Mouse (Mus musculus): Measurements from ENCODE around the gene Sec14l1.

Sec14l1 gene

DNA sequence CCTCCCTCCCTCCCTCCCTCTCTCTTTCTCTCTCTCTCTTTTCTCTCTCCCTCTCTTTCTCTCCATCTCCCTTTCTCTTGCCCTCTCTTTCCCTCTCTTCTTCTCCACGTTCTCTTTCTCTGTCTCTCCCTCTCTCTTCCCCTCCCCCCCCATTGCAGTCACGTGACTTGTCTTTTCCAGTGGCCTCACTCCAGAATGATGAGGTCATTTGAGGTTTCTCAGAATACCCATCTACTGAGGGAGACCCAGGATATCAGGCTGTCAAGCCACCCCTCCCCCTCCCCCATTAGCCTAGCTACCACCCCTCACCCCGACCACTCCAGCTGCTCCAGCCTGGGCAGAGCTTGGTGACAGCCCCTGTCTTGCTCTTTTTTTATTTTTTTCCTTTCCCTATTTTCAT is 68.3 kb downstream of the Sec14l1 start:
- DNase-seq (ENCODE audit: low spot score), result no peak

GRCm38 (mm10) chr11:117183841-117184240 is 68.9 kb downstream of the Sec14l1 start:
- no peak for DNase-seq (ENCODE audit: low spot score)

- DNase-seq (ENCODE audit: low spot score), result no peak
Measured at GRCm38 (mm10) chr11:117185076-117185933, 70.3 kb downstream of the Sec14l1 start.

- DNase-seq (ENCODE audit: low spot score), result no peak
Measured at GRCm38 (mm10) chr11:117191524-117191923, 76.6 kb downstream of the Sec14l1 start.

- no peak for DNase-seq (ENCODE audit: low spot score)
Measured at GRCm38 (mm10) chr11:117194475-117194937, 79.5 kb downstream of the Sec14l1 start.

DNA sequence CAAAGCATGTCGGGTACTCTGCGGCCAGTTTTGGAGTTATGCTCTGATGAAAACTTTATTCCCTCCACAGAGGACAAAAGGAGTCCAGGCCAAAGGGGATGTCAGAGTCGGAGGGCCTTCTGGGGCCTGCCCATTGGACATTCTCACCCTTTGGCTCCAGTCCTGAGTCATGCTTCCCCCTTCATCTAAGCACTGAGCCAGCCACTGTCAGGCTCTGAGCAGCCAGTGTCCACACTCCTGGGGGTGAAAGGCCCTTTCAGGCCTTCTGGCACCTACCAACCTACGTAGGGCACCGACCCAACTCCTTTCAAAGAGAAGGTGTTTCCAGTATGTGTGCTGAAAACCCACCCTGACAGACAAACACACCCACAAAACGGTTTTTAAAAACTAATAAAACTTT is 80.6 kb downstream of the Sec14l1 start:
- no peak for DNase-seq (ENCODE audit: low spot score)

GRCm38 (mm10) chr11:117196681-117197080 is 81.7 kb downstream of the Sec14l1 start:
- DNase-seq (ENCODE audit: low spot score), result no peak

DNA sequence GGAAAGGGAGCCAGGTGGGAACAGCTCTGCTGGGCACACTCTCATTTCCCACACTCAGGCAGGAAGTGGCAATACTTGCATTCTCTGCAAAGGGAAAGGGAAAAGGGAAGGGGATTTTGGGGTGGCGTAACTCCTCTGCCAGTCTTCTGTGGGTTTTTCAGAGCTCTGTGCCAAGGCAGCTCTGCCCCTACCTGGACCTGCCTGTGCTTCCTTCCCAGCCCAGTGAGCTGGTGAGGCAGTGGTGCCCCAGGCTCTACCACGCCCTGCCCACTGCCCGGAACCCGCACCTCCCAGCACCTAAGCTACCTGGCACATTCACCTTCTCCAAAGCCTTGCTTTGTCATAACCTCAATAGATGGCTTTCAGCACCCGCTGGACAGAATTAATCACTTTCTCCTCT is 83.2 kb downstream of the Sec14l1 start:
- no peak for DNase-seq (ENCODE audit: low spot score)

DNA sequence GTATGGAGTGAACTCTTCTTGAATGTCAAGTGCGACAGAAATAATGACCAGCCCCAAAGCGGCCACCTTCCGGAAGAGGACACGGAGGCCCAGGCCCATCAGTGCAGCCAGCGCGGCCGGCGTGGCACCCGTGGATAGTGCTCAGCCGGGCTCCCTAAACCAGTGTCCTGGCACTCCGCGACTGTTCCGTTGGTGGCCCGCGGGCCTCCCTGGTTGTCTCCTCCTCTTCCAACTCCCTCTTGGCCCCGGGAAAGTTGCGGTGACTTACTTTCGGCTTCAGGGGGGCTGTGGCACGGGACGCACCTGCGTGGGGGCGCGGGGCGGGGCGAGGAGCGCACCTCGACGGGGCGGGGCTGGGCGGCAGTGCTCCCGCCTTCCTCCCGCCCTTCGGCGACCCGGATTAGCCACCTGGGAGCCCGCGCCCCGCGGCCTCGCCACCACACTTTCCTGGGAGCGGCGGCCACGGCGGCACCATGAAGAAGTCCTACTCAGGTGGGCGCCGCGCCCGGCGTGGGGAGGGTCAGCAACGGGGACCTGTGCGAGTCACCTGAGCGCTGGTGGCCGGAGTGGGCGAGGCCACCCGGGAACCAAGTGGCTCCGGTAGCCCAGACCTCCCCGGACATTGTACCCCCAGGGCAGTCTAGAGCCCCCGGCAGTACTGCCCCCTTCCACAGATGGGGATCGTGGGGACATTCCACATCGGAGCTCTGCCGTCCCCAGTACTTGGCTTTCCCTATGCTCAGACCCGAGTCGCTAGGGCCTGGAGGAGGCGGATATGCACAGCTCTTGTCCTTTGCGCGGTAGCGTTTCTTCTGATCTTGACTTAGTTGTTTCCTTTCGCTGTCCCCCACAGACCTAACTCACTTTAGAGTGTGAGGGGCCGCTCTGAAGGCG is 84.6 kb downstream of the Sec14l1 start, which contains the start of gene Sept9:
Gene Sept9, plus strand, starts transcription at position 380 of the 894 bp plus-strand sequence.
- no peak for DNase-seq (ENCODE audit: low spot score)

GRCm38 (mm10) chr11:117201846-117202245 is 86.9 kb downstream of the Sec14l1 start:
- DNase-seq (ENCODE audit: low spot score), result no peak

GRCm38 (mm10) chr11:117204606-117205005 is 89.6 kb downstream of the Sec14l1 start:
- no peak for DNase-seq (ENCODE audit: low spot score)

DNA sequence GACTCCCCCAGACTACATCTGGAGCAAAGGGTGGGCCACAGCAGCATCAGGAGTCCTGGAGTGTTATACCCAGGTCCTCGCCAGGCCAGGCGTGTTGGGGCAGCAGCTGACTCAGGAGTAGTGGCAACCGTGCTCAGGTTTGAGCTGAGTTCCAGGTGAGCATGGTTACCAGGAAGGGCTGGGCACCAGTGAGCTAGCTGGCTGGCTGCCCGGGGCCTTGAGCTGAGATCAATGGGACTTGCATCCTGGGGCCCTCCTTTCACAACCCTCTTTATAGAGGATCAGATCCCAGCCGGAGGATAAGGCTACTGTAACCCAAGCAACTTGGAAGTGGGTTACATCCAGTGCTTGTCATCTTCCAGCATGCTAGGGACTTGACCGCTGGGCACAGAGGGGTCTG is 90.1 kb downstream of the Sec14l1 start:
- peak; percentile 26 for DNase-seq (ENCODE audit: low spot score)

DNA sequence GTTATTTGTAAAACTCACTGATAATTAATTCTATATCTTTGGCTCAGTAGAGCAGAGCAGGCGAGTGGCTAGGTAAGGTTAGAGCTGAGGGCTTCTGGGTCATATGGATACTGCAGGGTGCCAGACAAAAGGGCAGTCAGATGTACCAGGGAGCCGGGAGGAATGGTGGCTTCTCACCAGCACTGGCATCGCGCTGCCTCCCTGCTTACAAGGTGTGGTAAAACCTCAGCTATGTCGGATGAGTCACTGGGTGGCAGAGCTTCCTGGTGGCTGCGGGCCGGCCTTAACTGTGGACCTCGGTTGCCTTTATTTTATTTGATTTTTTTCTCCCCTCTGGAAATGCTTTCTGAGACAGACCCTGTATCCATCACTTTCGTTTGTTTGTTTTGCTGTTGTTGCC is 90.5 kb downstream of the Sec14l1 start:
- no peak for DNase-seq (ENCODE audit: low spot score)

- DNase-seq (ENCODE audit: low spot score), result no peak
Measured at GRCm38 (mm10) chr11:117207436-117207835, 92.5 kb downstream of the Sec14l1 start.

GRCm38 (mm10) chr11:117208151-117208673 is 93.2 kb downstream of the Sec14l1 start:
- no peak for DNase-seq (ENCODE audit: low spot score)
